Mouse (Mus musculus): ENCODE measurements around the gene Bnc1. TPM values are rescaled to one million over a fixed set of nuclear protein-coding genes. Genes with fewer than 3 reads are reported as not detected.

The Bnc1 gene
- polyA plus RNA-seq, 1 experiment from 2014 or later: 0.76 TPM

DNA sequence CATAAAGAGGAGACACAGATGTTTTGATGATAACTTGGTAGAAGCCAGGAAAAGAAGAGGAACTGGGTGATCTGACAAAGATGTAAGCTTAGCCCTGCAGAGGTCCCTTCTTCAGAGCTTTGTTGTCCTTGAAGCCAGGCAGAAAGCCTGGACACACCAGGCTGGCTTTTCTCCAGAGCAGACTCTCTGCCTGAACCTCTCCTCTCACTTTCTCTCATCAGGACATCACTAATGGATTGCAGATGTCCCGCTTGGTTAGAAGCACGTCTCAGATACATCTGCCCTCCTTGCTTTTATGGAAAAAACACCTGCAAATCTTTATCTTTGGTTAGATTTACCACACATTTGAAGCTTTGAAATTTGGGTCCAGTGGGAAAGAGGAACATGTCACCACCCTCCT lies 7.7 kb upstream of the Bnc1 start:
- no peak for TF ChIP-seq CTCF (IDR thresholded peaks at IDR 0.05; ENCODE audit: low read depth)
- Histone ChIP-seq H3K9ac (ENCODE audit: low read depth, low read length) (no peak overlapping the region), H3K36me3 (ENCODE audit: control insufficient read depth, insufficient read depth) (no peaks in the 10 kb centered on the region), H3K4me3 (ENCODE audit: low read depth, low read length) (no peak overlapping the region), H3K27me3 (replicated peaks; ENCODE audit: control insufficient read depth, insufficient read depth, low read length) (0 out of 2 replicates have a peak, but pooled peaks cover 16% of the 10 kb centered on the region), H3K4me1 (replicated peaks; ENCODE audit: control insufficient read depth, insufficient read depth, low read length) (no peaks in the 10 kb centered on the region), H3K27ac (ENCODE audit: low read depth, low read length) (no peak overlapping the region), H3K4me2 (replicated peaks; ENCODE audit: low read depth) (no peak overlapping the region), H3K9me3 (ENCODE audit: control insufficient read depth) (no peaks in the 10 kb centered on the region)
- 68% methylated on average over 2 of the region's 2 CpGs for WGBS
- no peak for ATAC-seq

DNA sequence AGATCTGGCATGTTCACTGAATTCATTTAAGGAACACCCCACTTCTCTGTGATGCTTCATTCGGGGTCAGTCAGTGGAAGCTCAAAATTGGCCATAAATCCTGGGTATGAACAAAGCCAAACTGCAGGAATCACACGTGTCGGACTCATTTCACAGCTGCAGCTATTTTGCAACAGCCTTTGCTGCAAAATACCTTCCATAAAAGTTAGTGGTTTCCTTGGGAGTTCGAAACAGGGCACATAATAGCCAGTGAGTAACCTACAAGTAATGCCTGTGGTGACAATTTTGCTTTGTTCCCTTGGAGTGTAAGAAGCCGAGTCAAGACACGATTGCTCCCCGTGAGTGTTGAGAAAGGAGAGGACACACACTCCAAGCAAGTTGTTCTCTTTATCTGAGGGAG lies 7.3 kb upstream of the Bnc1 start:
- 72% methylated on average over 7 of the region's 7 CpGs for WGBS
- H3K27ac ChIP-seq (ENCODE audit: low read depth, low read length): no peak overlapping the region
- no peak overlapping the region for H3K4me3 ChIP-seq (ENCODE audit: low read depth, low read length)
- H3K27me3 ChIP-seq (replicated peaks; ENCODE audit: control insufficient read depth, insufficient read depth, low read length): peaks cover 20% of the 10 kb centered on the region; the same call in 1 of the 2 replicates
- no peak for ATAC-seq
- no peak for TF ChIP-seq CTCF (IDR thresholded peaks at IDR 0.05; ENCODE audit: low read depth)
- no peaks in the 10 kb centered on the region for H3K4me1 ChIP-seq (replicated peaks; ENCODE audit: control insufficient read depth, insufficient read depth, low read length)
- no peaks in the 10 kb centered on the region for H3K9me3 ChIP-seq (ENCODE audit: control insufficient read depth)
- no peak overlapping the region for H3K4me2 ChIP-seq (replicated peaks; ENCODE audit: low read depth)
- H3K36me3 ChIP-seq (ENCODE audit: control insufficient read depth, insufficient read depth): no peaks in the 10 kb centered on the region
- H3K9ac ChIP-seq (ENCODE audit: low read depth, low read length): no peak overlapping the region

DNA sequence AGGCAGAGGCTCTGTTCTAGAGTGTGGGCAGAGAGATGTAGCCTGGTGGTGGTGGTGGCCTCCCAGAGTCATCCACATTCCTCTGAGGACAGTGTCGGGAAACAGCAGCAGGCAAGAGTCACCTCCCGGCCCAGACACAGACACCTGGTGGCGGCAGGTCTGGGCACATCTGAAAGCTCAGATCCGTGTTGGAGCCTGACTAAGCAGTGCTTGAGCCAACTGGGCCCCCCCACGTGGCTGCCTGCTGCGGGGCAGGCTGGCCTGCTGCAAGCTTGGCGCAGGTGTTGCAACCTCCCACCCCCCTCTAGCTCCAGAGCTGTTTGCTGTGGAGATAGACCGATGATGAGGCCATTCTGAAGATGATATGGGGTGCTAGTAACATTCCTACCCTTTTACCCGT lies 3.9 kb upstream of the Bnc1 start:
- Histone ChIP-seq H3K4me2 (replicated peaks; ENCODE audit: low read depth) (no peak overlapping the region), H3K9me3 (ENCODE audit: control insufficient read depth) (no peaks in the 10 kb centered on the region), H3K4me3 (ENCODE audit: low read depth, low read length) (no peak overlapping the region), H3K36me3 (ENCODE audit: control insufficient read depth, insufficient read depth) (no peaks in the 10 kb centered on the region), H3K27me3 (replicated peaks; ENCODE audit: control insufficient read depth, insufficient read depth, low read length) (peaks cover 50% of the 10 kb centered on the region), H3K9ac (ENCODE audit: low read depth, low read length) (no peak overlapping the region), H3K27ac (ENCODE audit: low read depth, low read length) (no peak overlapping the region), H3K4me1 (replicated peaks; ENCODE audit: control insufficient read depth, insufficient read depth, low read length) (no peaks in the 10 kb centered on the region)
- whole genome bisulfite sequencing: 31% methylated on average over 9 of the region's 9 CpGs
- no peak for TF ChIP-seq CTCF (IDR thresholded peaks at IDR 0.05; ENCODE audit: low read depth)
- no peak for ATAC-seq

- ATAC-seq: no peak
- H3K27me3 ChIP-seq (replicated peaks; ENCODE audit: control insufficient read depth, insufficient read depth, low read length): peaks cover 55% of the 10 kb centered on the region
Observed at GRCm38 (mm10) chr7:81995126-81995525, 3.0 kb upstream of the Bnc1 start.

GRCm38 (mm10) chr7:81993140-81993539 lies 1.0 kb upstream of the Bnc1 start:
- Histone ChIP-seq H3K36me3 (ENCODE audit: control insufficient read depth, insufficient read depth) (no peaks in the 10 kb centered on the region), H3K27ac (ENCODE audit: low read depth, low read length) (no peak overlapping the region), H3K9ac (ENCODE audit: low read depth, low read length) (no peak overlapping the region), H3K4me3 (ENCODE audit: low read depth, low read length) (no peak overlapping the region), H3K9me3 (ENCODE audit: control insufficient read depth) (no peaks in the 10 kb centered on the region), H3K4me2 (replicated peaks; ENCODE audit: low read depth) (no peak overlapping the region; the same call in 1 of the 2 replicates), H3K4me1 (replicated peaks; ENCODE audit: control insufficient read depth, insufficient read depth, low read length) (no peaks in the 10 kb centered on the region), H3K27me3 (replicated peaks; ENCODE audit: control insufficient read depth, insufficient read depth, low read length) (peaks cover 60% of the 10 kb centered on the region)
- WGBS: 53% methylated on average over 7 of the region's 7 CpGs
- no peak for ATAC-seq
- no peak for TF ChIP-seq CTCF (IDR thresholded peaks at IDR 0.05; ENCODE audit: low read depth)

More at GRCm38 (mm10) chr7:81995126-81995525, 3.0 kb upstream of the Bnc1 start:
- TF ChIP-seq CTCF (IDR thresholded peaks at IDR 0.05; ENCODE audit: low read depth): no peak
- H3K27ac ChIP-seq (ENCODE audit: low read depth, low read length): no peak overlapping the region
- H3K9ac ChIP-seq (ENCODE audit: low read depth, low read length): no peak overlapping the region
- no peak overlapping the region for H3K4me2 ChIP-seq (replicated peaks; ENCODE audit: low read depth)
- 86% methylated on average over 6 of the region's 6 CpGs for WGBS
- no peaks in the 10 kb centered on the region for H3K9me3 ChIP-seq (ENCODE audit: control insufficient read depth)
- H3K36me3 ChIP-seq (ENCODE audit: control insufficient read depth, insufficient read depth): no peaks in the 10 kb centered on the region
- no peak overlapping the region for H3K4me3 ChIP-seq (ENCODE audit: low read depth, low read length)
- no peaks in the 10 kb centered on the region for H3K4me1 ChIP-seq (replicated peaks; ENCODE audit: control insufficient read depth, insufficient read depth, low read length)

GRCm38 (mm10) chr7:81991611-81992061 lies 456 bp downstream of the Bnc1 start:
- Histone ChIP-seq H3K27ac (ENCODE audit: low read depth, low read length) (no peak overlapping the region), H3K4me3 (ENCODE audit: low read depth, low read length) (peak overlapping the region; percentile 55), H3K9ac (ENCODE audit: low read depth, low read length) (no peak overlapping the region), H3K27me3 (replicated peaks; ENCODE audit: control insufficient read depth, insufficient read depth, low read length) (peaks cover 60% of the 10 kb centered on the region), H3K9me3 (ENCODE audit: control insufficient read depth) (no peaks in the 10 kb centered on the region), H3K36me3 (ENCODE audit: control insufficient read depth, insufficient read depth) (no peaks in the 10 kb centered on the region), H3K4me1 (replicated peaks; ENCODE audit: control insufficient read depth, insufficient read depth, low read length) (no peaks in the 10 kb centered on the region), H3K4me2 (replicated peaks; ENCODE audit: low read depth) (peak overlapping the region; percentile 93)
- ATAC-seq: no peak
- WGBS: 1% methylated on average over 36 of the region's 36 CpGs
- TF ChIP-seq CTCF (IDR thresholded peaks at IDR 0.05; ENCODE audit: low read depth): no peak

DNA sequence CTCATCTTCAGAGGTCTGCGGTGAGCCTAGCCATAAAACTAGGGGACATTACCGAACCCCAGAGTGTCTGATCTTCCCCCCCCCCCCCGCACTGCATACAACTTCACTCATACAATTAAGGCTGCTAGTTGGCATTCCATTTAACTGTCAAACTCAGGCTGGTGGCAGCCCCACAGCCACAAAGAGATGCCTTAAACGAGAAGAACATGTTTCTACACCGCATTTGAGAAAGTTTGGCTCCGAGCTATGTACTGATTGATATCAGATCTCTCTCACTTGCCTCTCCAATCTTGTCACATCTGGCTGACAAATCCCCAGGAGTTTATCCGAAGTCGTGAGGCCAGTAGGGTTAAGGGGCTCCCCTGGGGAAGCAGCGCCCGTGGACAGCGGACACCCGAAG lies 976 bp downstream of the Bnc1 start:
- H3K36me3 ChIP-seq (ENCODE audit: control insufficient read depth, insufficient read depth): no peaks in the 10 kb centered on the region
- H3K4me1 ChIP-seq (replicated peaks; ENCODE audit: control insufficient read depth, insufficient read depth, low read length): no peaks in the 10 kb centered on the region
- H3K4me2 ChIP-seq (replicated peaks; ENCODE audit: low read depth): no peak overlapping the region
- WGBS: 13% methylated on average over 12 of the region's 12 CpGs
- TF ChIP-seq CTCF (IDR thresholded peaks at IDR 0.05; ENCODE audit: low read depth): no peak
- H3K27me3 ChIP-seq (replicated peaks; ENCODE audit: control insufficient read depth, insufficient read depth, low read length): peaks cover 60% of the 10 kb centered on the region
- no peak overlapping the region for H3K9ac ChIP-seq (ENCODE audit: low read depth, low read length)
- peak overlapping the region; percentile 55 for H3K4me3 ChIP-seq (ENCODE audit: low read depth, low read length)
- no peak overlapping the region for H3K27ac ChIP-seq (ENCODE audit: low read depth, low read length)
- ATAC-seq: no peak
- H3K9me3 ChIP-seq (ENCODE audit: control insufficient read depth): no peaks in the 10 kb centered on the region
